Mouse (Mus musculus): Measurements from ENCODE around the gene Tgm4.

GRCm38 (mm10) chr9:123080355-123080754, 45.8 kb downstream of the Tgm4 start:
- no peak for TF ChIP-seq POLR2A (IDR thresholded peaks at IDR 0.05; ENCODE audit: control insufficient read depth, extremely low read depth, insufficient read depth, low read length, poor library complexity)
- no peak for TF ChIP-seq CTCF (IDR thresholded peaks at IDR 0.05; ENCODE audit: borderline replicate concordance, control insufficient read depth, extremely low read depth, insufficient read depth, low read length, poor library complexity)

Data from thymus, adult 2 months (tissue).